Mouse (Mus musculus) frontal cortex, adult 2 months (tissue): ENCODE results near the gene Cc2d2b. TPM values are rescaled to one million over a fixed set of nuclear protein-coding genes. Genes with fewer than 3 reads are reported as not detected.
A peak's percentile ranks its signal among the peaks of the same experiment; 100 is the strongest.

Source experiments
- DNase-seq, 2 experiments: peaks; one replicate each; pipeline ENCODE4 v3.0.0; 2022; ENCODE audit warnings: low spot score in 1 of 2; ENCODE audit errors: extremely low spot score in 1 of 2
- polyA plus RNA-seq: library from polyadenylated mRNA; depleted of rRNA; stranded (reverse); fragments of >200 nt; gene quantifications from 2 replicates; pipeline ENCODE4 v1.2.3, GENCODE M21; 2012; rRNA removed

Gene Cc2d2b
- polyA plus RNA-seq, result 0.10 and 0.15 TPM in 2 replicates

DNA sequence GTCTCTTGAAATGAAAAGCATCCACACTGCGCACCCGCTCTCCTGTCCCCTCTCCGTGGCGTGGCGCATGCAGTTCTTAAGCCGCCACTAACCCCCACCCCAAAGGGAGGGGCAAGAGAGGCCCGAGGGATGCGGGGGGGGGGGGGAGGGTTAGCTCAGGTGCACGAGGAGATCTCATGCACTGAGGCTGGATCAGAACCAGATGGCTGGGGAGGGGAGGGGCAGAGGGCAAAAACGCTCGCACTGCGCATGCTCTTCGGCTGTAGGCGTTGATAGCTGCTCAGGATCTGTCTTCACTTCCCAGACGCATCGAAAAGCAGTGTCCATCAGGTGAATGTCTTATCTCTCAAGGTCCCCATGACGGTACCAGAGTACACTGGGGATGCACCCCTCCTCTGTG lies at the start of gene Cc2d2b:
Gene Cc2d2b (plus strand): TSS at position 195 of the 400 bp plus-strand sequence.
- no peak for DNase-seq

GRCm38 (mm10) chr19:40699816-40700215 lies 48.7 kb upstream of the Cc2d2b start:
- DNase-seq, result no peak

DNA sequence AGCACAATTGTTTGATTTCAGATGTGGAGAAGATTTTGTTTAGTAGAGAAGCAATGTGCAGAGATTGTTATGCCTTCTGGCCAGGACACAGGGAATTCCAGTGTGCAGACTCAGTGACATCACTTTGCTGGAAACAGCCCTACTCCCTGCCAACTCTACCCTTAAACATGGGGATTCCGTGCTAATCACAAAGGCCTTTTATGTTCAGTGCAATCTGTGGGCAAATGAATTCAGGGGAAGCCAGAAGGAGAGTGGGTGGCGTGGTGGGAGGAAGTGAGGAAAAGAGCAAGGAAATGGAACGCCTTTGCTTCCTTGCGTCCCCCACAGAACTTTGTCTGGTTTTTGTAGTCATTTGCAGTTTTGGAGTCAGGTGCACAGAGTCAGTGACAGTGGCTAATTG lies 46.1 kb upstream of the Cc2d2b start:
- DNase-seq, result peak; percentile 38 to 87

- DNase-seq, result no peak
Measured at GRCm38 (mm10) chr19:40712889-40713628, 35.5 kb upstream of the Cc2d2b start.

DNA sequence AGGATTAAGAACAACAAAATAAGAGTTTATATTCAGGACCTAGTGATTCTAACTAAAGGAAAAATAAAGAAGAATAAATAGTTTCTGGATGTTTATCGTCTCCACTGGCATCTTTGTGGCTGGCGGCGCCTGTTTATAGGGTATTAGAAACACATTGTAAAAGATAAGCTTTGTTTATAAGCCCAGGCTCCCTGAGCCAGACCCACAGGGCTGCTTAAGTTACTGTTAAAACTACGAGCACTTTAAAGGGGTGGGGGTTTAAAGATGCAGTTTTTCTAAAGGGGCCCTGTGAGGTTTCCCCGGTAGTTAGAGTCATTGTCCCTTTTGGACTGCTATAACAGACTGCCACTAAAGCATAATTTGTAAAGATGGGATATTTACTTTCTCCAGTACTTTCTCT lies 33.9 kb upstream of the Cc2d2b start:
- DNase-seq, result no peak

DNA sequence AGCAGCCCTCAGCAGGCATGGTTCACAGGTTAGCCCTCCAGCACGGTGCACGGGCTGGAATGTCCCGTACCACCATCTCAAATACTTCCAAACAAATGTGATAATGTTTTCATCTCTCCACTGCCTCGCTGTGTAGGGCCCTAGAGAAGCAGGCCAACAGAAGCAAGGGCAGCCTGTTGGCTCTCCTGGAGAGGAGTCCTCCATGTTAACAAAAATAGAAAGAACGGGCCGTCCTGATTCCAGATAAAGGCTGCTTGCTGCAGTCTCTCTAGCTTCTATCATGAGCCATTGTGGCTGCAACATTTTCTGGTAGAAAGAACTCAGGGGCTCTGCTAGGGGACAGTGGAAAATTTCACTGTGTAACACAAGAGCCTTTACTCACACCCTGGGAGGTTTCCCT lies 31.6 kb upstream of the Cc2d2b start:
- no peak for DNase-seq

DNA sequence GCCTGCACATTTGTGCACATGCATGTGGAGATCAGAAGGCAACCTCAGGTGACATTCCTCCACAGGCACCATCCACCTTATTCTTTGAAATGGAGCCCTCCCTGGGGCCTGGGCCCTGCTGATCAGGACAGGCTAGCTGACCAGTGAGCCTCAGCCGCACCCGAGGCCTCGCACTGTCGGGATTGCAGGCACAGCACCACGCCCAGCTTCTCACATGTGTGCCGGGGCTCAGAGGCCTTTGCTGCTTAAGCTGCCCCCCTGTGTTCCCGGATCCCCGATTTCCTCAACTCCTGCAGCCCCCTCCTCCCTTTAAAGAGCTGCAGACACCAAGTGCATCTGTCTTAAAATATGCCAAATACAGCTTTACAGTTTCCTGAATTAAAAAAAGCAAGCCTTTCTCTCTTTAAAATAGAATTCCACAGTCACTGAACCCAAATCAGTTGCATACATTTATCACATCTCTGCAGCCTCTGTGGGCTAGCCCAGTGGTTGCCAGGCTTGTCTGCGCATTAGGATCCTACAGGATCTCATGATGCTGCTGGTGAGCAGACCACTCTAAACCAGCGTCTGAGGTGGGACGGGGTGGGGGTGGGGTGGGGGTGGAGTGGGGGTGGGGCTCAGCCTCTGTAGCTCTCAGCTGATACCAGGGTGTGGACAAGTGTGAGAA lies 29.0 kb upstream of the Cc2d2b start:
- peak in 1 of 2 experiments; percentile 31 for DNase-seq

- DNase-seq, result no peak
Measured at GRCm38 (mm10) chr19:40720381-40720780, 28.2 kb upstream of the Cc2d2b start.

DNA sequence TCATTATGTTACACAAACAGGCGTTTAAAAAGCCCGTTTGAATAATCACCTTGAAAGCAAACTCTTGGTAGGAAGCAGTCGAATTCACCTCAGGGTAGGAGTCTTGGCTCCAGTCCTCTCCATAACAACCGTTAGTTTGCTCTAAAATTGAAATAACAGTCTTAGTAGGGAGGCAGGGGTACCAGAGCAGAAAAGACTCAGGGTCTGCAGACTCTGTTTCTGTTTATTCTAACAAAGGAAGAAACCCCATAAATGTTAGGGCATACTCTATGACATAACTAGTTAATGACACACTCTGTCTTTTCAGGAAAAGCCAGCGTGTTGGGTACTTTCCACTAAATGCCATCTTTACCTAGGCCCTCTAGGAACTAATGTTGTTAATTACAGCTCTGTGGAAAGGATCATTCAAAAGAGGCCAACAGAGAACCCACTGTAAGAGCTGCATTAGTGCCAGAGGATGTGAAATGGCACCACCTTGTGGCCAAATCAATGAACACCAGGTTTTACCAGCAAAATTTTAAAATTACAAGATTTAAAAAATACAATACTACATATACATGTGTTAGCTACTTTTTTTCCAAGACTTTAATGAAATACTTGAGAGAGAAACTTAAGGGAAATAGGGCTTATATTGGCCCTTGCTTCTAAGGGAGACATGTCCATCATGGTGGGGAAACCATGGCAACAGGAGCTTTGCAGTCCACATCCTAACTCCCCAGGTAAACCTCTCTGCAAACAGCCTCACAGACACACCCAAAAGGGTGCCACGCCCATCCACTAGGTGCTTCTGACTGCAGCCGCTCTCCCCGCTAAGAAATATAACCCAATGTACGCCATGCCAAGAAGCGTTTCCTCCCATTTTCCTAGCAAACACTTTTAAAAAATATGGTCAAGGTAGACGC lies 26.2 kb upstream of the Cc2d2b start:
- peak in 1 of 2 experiments; percentile 86 for DNase-seq

GRCm38 (mm10) chr19:40723516-40723915 lies 25.0 kb upstream of the Cc2d2b start:
- peak in 1 of 2 experiments; percentile 37 for DNase-seq

DNA sequence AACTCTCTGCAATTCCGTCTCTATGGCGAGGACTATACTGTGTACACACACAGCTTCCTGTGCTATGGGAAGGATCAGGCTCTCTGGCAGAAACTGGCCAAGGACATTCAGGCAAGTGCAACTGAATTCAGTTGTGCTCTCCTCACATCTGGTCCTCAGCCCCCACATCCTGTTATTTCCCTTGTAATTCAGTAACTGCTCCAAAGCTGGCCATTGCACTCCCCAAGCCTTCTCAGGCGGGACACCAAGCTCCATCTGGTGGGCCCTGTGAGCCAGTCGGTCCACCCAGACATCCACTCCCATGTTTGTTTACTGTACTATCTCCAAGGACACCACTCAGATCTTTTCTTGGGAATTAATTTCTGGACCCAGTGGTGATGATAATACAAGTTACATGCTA lies 22.4 kb upstream of the Cc2d2b start:
- no peak for DNase-seq

DNA sequence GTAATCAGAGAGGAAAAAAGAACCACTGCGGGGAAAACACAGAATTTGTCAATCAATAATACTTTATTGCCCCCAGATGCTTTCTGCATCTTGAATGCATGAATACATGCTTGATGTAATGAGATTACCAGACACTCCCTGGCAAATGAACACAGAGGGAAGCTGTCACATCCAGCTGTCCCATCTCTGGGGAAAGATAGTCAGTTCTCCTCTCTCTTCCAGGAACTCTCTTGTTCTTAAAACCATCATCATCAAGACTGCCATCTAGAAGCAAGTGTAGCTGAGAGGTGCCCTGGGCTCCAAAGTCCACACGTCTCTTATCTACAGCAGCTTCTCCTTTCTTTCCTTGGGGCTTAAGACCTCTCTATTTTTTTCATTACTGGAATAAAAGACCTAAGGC lies 21.9 kb upstream of the Cc2d2b start:
- no peak for DNase-seq

- no peak for DNase-seq
Measured at GRCm38 (mm10) chr19:40728213-40728612, 20.3 kb upstream of the Cc2d2b start.

DNA sequence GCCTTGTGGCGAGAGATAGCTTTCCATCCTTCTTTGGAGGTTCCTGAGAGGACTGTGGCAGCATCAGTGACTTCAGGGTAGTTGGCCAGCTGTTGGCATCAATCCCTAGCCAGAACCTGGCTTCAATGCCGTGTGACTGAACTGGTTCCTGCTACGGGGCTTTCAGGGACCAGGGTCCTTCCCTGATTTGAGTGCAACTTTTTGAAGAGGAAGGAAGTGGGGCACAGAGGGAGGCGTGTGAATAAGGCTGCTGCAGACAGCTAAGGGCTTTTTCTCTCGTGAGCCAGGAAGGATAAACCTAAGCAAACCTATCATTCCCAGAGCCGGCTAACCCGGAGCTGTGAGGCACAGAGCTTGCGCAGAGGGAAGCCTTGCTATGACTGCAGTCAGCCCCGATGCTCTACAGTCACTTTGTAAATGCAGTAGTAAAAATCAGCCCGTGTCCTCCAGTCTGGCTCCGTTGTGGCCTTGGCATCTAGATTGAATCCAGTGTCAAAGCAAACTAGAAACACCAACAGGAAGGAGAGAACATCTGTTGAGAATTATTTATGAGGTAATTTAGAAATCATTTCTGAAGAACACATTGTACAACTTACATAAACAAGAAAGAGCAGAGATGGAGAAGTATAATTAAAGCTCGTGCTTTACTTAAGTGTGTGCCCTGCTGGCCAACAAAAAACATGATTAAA lies 19.7 kb upstream of the Cc2d2b start:
- no peak for DNase-seq

- DNase-seq, result peak in 1 of 2 experiments; percentile 41
Measured at GRCm38 (mm10) chr19:40733409-40733808, 15.1 kb upstream of the Cc2d2b start.

DNA sequence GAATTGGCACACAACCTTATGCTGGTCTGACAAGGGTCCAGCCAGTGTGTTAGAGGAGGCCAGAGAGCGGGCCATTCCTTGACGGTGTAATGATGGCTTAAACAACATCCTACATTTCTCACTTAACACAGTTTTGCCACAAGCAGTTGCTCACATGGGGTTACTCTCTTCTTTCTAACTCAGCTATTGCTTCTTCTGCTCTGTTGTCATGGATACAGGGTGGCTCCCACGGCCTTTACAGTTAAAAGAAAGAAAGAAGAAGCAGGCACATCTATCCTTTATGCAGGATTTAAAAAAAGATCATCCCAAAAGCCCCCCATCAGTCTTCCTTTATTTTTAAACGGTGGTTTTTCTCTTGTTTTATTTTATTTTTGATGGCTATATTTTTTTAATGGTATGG lies 14.7 kb upstream of the Cc2d2b start:
- peak in 1 of 2 experiments; percentile 49 for DNase-seq

GRCm38 (mm10) chr19:40736680-40737512 lies 11.7 kb upstream of the Cc2d2b start:
- peak; percentile 65 to 85 for DNase-seq

DNA sequence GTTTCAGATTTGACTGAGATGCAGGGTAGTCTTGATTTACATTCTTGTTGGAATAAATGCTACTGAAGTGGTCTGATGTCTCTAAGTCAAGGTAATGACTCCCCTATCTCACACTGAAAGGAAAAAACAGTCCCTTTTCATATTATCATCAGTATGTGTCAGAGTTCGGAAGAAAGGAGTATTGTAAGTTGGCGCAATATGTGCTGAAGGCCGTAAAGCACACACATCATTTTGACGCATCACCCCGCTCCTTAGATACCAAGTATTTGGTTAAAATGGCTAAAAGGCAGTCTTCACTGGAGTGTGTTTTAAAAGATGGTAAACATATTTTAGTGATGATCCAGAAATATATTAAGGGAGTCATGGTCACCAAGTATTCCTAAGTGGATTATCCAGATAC lies 10.9 kb upstream of the Cc2d2b start:
- no peak for DNase-seq

GRCm38 (mm10) chr19:40738683-40739324 lies 9.7 kb upstream of the Cc2d2b start:
- no peak for DNase-seq
